Comparison of ENCODE assay signal across 8 mouse cellular contexts in genomic region chr3:95855502-95856089, GRCm38 (mm10). TPM values are rescaled to one million over a fixed set of nuclear protein-coding genes. Genes with fewer than 3 reads are reported as not detected.
DNase-seq lines count a peak whose midpoint lies in the region; ATAC-seq lines count a peak whose summit lies in the region.

Gene Prpf3, minus strand, starts transcription at chr3:95855885.

- WGBS in forebrain, embryonic 11.5 days, result under 1% methylated on average over 56 of the region's 56 CpGs
- WGBS in heart, embryonic 16.5 days, result under 1% methylated on average over 56 of the region's 56 CpGs
- under 1% methylated on average over 56 of the region's 56 CpGs for WGBS in liver, embryonic 15.5 days (ENCODE audit: insufficient replicate concordance)
- under 1% methylated on average over 56 of the region's 56 CpGs for WGBS in neural tube, embryonic 12.5 days

- peak within 1 kb of the TSS; percentile 87 for H3K4me3 ChIP-seq in forebrain, embryonic 11.5 days (ENCODE audit: low read depth, low read length)
- H3K4me3 ChIP-seq in heart, embryonic 16.5 days (ENCODE audit: low read length), result peak within 1 kb of the TSS; percentile 95
- H3K4me3 ChIP-seq in liver, embryonic 15.5 days (replicated peaks), result peak within 1 kb of the TSS; percentile 87
- peak within 1 kb of the TSS; percentile 85 for H3K4me3 ChIP-seq in neural tube, embryonic 12.5 days

- DNase-seq in CD8-positive naive resting alpha-beta T cell, adult 2 months (ENCODE audit: low read depth in 2 of 2, low spot score in 2 of 2), result peak; percentile 89 to 92
- DNase-seq in c-Kit-positive CD71-negative TER-119-negative erythroid progenitor cells, embryonic 14.5 days (ENCODE audit: low read depth), result peak; percentile 84
- peak; percentile 94 for DNase-seq in forebrain, embryonic 11.5 days (ENCODE audit: low spot score)
- peak; percentile 96 to 98 for DNase-seq in kidney, postnatal 36 days
- peak; percentile 88 for DNase-seq in telencephalon, adult 2 months (ENCODE audit: low read depth, low spot score)

- H3K27me3 ChIP-seq in forebrain, embryonic 11.5 days (ENCODE audit: control insufficient read depth, insufficient read depth, low read length), result no peaks in the 10 kb centered on the region
- H3K27me3 ChIP-seq in heart, embryonic 16.5 days (ENCODE audit: control insufficient read depth, insufficient read depth, low read length), result no peaks in the 10 kb centered on the region
- no peaks in the 10 kb centered on the region for H3K27me3 ChIP-seq in liver, embryonic 15.5 days
- no peaks in the 10 kb centered on the region for H3K27me3 ChIP-seq in neural tube, embryonic 12.5 days (replicated peaks)

- peak within 1 kb of the TSS; percentile 79 for H3K9ac ChIP-seq in forebrain, embryonic 11.5 days (ENCODE audit: low read length)
- H3K9ac ChIP-seq in heart, embryonic 16.5 days (ENCODE audit: low read length), result peak within 1 kb of the TSS; percentile 91
- peak within 1 kb of the TSS; percentile 84 for H3K9ac ChIP-seq in liver, embryonic 15.5 days
- peak within 1 kb of the TSS; percentile 79 for H3K9ac ChIP-seq in neural tube, embryonic 12.5 days

- peak within 1 kb of the TSS; percentile 56 for H3K4me2 ChIP-seq in forebrain, embryonic 11.5 days (ENCODE audit: low read depth, low read length, severe bottlenecking)
- peak within 1 kb of the TSS; percentile 64 for H3K4me2 ChIP-seq in heart, embryonic 16.5 days (ENCODE audit: low read depth, low read length)
- H3K4me2 ChIP-seq in liver, embryonic 15.5 days, result peak within 1 kb of the TSS; percentile 78
- H3K4me2 ChIP-seq in neural tube, embryonic 12.5 days (replicated peaks), result peak within 1 kb of the TSS; percentile 88

- H3K27ac ChIP-seq in forebrain, embryonic 11.5 days (ENCODE audit: low read depth, low read length), result peak within 1 kb of the TSS; percentile 62; the same call in 1 of the 2 replicates
- H3K27ac ChIP-seq in heart, embryonic 16.5 days (ENCODE audit: low read length), result peak within 1 kb of the TSS; percentile 73
- peak within 1 kb of the TSS; percentile 81 for H3K27ac ChIP-seq in liver, embryonic 15.5 days (replicated peaks)
- 0 out of 2 replicates have a peak within 1 kb of the TSS, but pooled peaks have one; percentile 22 for H3K27ac ChIP-seq in neural tube, embryonic 12.5 days

- peak; percentile 99 for ATAC-seq in forebrain, embryonic 11.5 days (replicated peaks; ENCODE audit: low FRiP score)
- peak; percentile 96 for ATAC-seq in heart, embryonic 16.5 days (replicated peaks; ENCODE audit: extremely low read depth, insufficient read depth, low FRiP score)
- peak; percentile 96 for ATAC-seq in liver, embryonic 15.5 days (ENCODE audit: insufficient read depth)
- peak; percentile 98 for ATAC-seq in neural tube, embryonic 12.5 days (ENCODE audit: low FRiP score, low read depth)

- H3K9me3 ChIP-seq in forebrain, embryonic 11.5 days (ENCODE audit: control insufficient read depth, low read length), result no peaks in the 10 kb centered on the region
- no peaks in the 10 kb centered on the region for H3K9me3 ChIP-seq in heart, embryonic 16.5 days (replicated peaks; ENCODE audit: control insufficient read depth, low read length)
- no peaks in the 10 kb centered on the region for H3K9me3 ChIP-seq in liver, embryonic 15.5 days (replicated peaks)
- no peaks in the 10 kb centered on the region for H3K9me3 ChIP-seq in neural tube, embryonic 12.5 days

- no peaks in the 10 kb centered on the region; the same call in 1 of the 2 replicates for H3K4me1 ChIP-seq in forebrain, embryonic 11.5 days (replicated peaks; ENCODE audit: control insufficient read depth, insufficient read depth, low read length)
- H3K4me1 ChIP-seq in heart, embryonic 16.5 days (ENCODE audit: control insufficient read depth, insufficient read depth, low read length), result peaks cover 14% of the 10 kb centered on the region
- H3K4me1 ChIP-seq in liver, embryonic 15.5 days (replicated peaks), result peaks cover 48% of the 10 kb centered on the region
- peaks cover 7% of the 10 kb centered on the region for H3K4me1 ChIP-seq in neural tube, embryonic 12.5 days

- H3K36me3 ChIP-seq in forebrain, embryonic 11.5 days (ENCODE audit: control insufficient read depth, insufficient read depth, low read length), result peaks cover 6% of the 10 kb centered on the region; the same call in 1 of the 2 replicates
- H3K36me3 ChIP-seq in heart, embryonic 16.5 days (ENCODE audit: control insufficient read depth, insufficient read depth), result peaks cover 21% of the 10 kb centered on the region
- peaks cover 30% of the 10 kb centered on the region for H3K36me3 ChIP-seq in liver, embryonic 15.5 days (replicated peaks)
- H3K36me3 ChIP-seq in neural tube, embryonic 12.5 days, result peaks cover 26% of the 10 kb centered on the region

RNA-seq across cellular contexts. Expression of gene Prpf3, which starts in this region (rescaled TPM):
- polyA plus RNA-seq in forebrain, embryonic 11.5 days (2014; fragmentation: Nextera tagmentation; extraction: Ambion mirVana), result 69.7 and 75.5 TPM in 2 replicates
- 31.6 and 34.7 TPM in 2 replicates for polyA plus RNA-seq in heart, embryonic 16.5 days (2015; fragmentation: Nextera tagmentation; extraction: Ambion mirVana)
- polyA plus RNA-seq in liver, embryonic 15.5 days (2015; fragmentation: Nextera tagmentation; extraction: Ambion mirVana), result 22.7 and 23.9 TPM in 2 replicates
- 49.5 and 50.8 TPM in 2 replicates for polyA plus RNA-seq in neural tube, embryonic 12.5 days (2016; fragmentation: Nextera tagmentation; extraction: Ambion mirVana)

Comparison
In these comparisons a context has a peak if more than half of its experiments do, and no peak if none do; other contexts are left out.
1. Peak in every context shown above with its lines: DNase-seq, ATAC-seq, H3K4me3 ChIP-seq and H3K27ac ChIP-seq.
2. H3K27ac ChIP-seq: peak in every context shown above with its lines; median percentile 81 in liver, embryonic 15.5 days; 73 in heart, embryonic 16.5 days; 62 in forebrain, embryonic 11.5 days; 22 in neural tube, embryonic 12.5 days.